Mouse (Mus musculus): ENCODE measurements around the gene Entpd8. TPM values are rescaled to one million over a fixed set of nuclear protein-coding genes. Genes with fewer than 3 reads are reported as not detected.

The Entpd8 gene
- polyA plus RNA-seq, 1 experiment from 2014 or later, result 7.3 TPM

DNA sequence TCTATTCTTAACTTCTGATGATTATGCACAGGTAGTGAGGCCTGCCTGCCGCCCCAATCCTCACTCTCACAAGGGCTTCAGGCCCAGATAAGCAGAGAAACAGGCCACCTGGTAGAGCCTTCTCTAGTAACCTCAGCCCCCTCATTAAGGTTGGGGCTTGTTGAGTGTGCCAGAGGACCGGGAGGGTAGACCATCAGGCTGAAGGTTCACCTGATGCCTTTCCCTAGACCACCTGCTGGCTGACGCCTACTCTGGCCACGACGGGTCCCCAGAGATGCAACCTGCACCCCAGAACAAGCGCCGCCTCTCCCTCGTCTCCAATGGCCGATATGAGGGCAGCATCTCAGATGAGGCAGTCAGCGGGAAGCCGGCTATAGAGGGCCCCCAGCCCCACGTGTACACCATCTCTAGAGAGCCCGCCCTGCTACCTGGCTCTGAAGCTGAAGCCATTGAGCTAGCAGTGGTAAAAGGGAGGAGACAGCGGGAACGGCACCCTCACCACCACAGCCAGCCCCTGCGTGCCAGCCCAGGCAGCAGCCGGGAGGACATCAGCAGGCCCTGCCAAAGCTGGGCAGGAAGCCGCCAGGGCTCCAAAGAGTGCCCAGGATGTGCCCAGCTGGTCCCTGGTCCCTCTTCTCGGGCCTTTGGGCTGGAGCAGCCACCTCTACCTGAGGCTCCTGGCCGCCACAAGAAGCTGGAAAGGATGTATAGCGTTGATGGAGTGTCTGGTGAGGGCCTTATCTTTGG lies 24.5 kb upstream of the Entpd8 start:
- Histone ChIP-seq H3K27ac (ENCODE audit: low read depth) (no peak overlapping the region), H3K4me1 (replicated peaks; ENCODE audit: control insufficient read depth, insufficient read depth, low read length) (peaks cover 6% of the 10 kb centered on the region), H3K4me2 (ENCODE audit: low read length) (peak overlapping the region; percentile 88), H3K36me3 (ENCODE audit: control insufficient read depth, insufficient read depth, low read length) (peaks cover 33% of the 10 kb centered on the region), H3K9ac (ENCODE audit: low read length) (no peak overlapping the region), H3K27me3 (replicated peaks; ENCODE audit: control insufficient read depth, insufficient read depth, low read length) (no peaks in the 10 kb centered on the region), H3K9me3 (ENCODE audit: control insufficient read depth, low read length) (no peaks in the 10 kb centered on the region), H3K4me3 (ENCODE audit: low read depth, low read length) (no peak overlapping the region; the same call in 1 of the 2 replicates)
- ATAC-seq (replicated peaks; ENCODE audit: low FRiP score, low TSS enrichment, low read depth), result no peak
- DNase-seq (ENCODE audit: low spot score), result no peak
- 90% methylated on average over 21 of the region's 21 CpGs for WGBS

DNA sequence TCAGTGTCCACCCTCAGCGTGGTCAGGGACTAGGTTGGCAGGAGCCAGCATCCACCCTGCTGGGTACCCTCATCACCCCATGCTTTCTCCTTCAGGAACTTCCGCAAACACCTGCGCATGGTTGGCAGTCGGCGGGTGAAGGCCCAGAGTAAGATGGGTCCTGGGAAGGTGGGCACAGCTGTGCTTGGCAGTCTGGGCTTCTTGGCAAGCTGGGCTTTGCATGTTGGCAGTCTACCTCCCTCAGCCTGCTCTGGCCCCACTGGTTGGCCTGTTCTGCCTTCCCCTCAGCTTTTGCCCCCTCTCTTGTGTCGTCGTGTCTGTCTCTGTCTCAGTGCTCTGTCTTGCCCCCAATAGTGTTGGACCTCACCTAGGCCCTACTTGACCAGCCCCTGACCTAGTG lies 21.2 kb upstream of the Entpd8 start:
- H3K27ac ChIP-seq (ENCODE audit: low read depth), result no peak overlapping the region
- H3K36me3 ChIP-seq (ENCODE audit: control insufficient read depth, insufficient read depth, low read length), result peaks cover 46% of the 10 kb centered on the region
- H3K4me2 ChIP-seq (ENCODE audit: low read length), result no peak overlapping the region
- H3K9ac ChIP-seq (ENCODE audit: low read length), result no peak overlapping the region
- H3K9me3 ChIP-seq (ENCODE audit: control insufficient read depth, low read length), result no peaks in the 10 kb centered on the region
- peaks cover 6% of the 10 kb centered on the region for H3K4me1 ChIP-seq (replicated peaks; ENCODE audit: control insufficient read depth, insufficient read depth, low read length)
- H3K4me3 ChIP-seq (ENCODE audit: low read depth, low read length), result no peak overlapping the region
- 86% methylated on average over 7 of the region's 7 CpGs for WGBS
- no peak for DNase-seq (ENCODE audit: low spot score)
- ATAC-seq (replicated peaks; ENCODE audit: low FRiP score, low TSS enrichment, low read depth), result no peak
- no peaks in the 10 kb centered on the region for H3K27me3 ChIP-seq (replicated peaks; ENCODE audit: control insufficient read depth, insufficient read depth, low read length)

DNA sequence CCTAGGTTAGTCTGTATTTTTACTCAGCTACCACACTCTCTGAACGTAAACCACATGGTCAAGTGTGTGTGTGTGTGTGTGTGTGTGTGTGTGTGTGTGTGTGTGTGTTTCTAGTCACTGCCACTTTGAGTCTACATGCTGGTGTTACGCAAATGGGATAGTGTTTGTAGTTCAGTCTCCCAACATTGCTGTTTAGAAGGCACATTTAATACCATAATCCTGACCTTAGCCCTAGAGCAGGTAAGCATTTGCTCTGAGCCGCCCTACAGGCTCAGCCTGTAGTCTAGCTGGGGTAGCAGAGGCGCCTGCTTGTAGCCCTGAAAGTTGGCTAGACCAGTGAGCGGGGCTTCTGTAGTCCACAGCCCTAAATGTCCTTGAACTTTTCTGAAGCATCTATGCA lies 16.6 kb upstream of the Entpd8 start:
- peaks cover 26% of the 10 kb centered on the region for H3K36me3 ChIP-seq (ENCODE audit: control insufficient read depth, insufficient read depth, low read length)
- no peak overlapping the region for H3K27ac ChIP-seq (ENCODE audit: low read depth)
- H3K4me2 ChIP-seq (ENCODE audit: low read length), result no peak overlapping the region
- no peak for DNase-seq (ENCODE audit: low spot score)
- H3K27me3 ChIP-seq (replicated peaks; ENCODE audit: control insufficient read depth, insufficient read depth, low read length), result no peaks in the 10 kb centered on the region
- H3K9ac ChIP-seq (ENCODE audit: low read length), result no peak overlapping the region
- ATAC-seq (replicated peaks; ENCODE audit: low FRiP score, low TSS enrichment, low read depth), result no peak
- H3K4me3 ChIP-seq (ENCODE audit: low read depth, low read length), result no peak overlapping the region
- H3K4me1 ChIP-seq (replicated peaks; ENCODE audit: control insufficient read depth, insufficient read depth, low read length), result no peaks in the 10 kb centered on the region
- whole genome bisulfite sequencing, result 90% methylated on average over 5 of the region's 5 CpGs
- no peaks in the 10 kb centered on the region for H3K9me3 ChIP-seq (ENCODE audit: control insufficient read depth, low read length)

DNA sequence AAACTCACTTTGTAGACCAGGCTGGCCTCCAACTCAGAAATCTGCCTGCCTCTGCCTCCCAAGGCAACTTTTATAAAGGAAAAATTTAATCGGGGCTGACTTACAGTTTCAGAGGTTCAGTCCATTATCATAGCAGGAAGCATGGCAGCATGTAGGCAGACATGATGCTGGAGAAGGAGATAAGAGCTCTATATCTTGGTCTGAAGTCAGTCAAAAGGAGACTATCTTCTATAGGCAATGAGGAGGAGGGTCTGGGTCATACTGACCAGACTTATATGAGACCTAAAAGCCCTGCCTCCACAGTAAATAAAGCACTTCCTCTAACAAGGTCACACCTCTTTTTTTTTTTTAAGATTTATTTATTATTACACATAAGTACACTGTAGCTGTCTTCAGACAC lies 15.8 kb upstream of the Entpd8 start:
- DNase-seq (ENCODE audit: low spot score), result no peak
- H3K9ac ChIP-seq (ENCODE audit: low read length), result no peak overlapping the region
- no peak for ATAC-seq (replicated peaks; ENCODE audit: low FRiP score, low TSS enrichment, low read depth)
- H3K36me3 ChIP-seq (ENCODE audit: control insufficient read depth, insufficient read depth, low read length), result peaks cover 26% of the 10 kb centered on the region
- no peaks in the 10 kb centered on the region for H3K27me3 ChIP-seq (replicated peaks; ENCODE audit: control insufficient read depth, insufficient read depth, low read length)
- no peaks in the 10 kb centered on the region for H3K9me3 ChIP-seq (ENCODE audit: control insufficient read depth, low read length)
- WGBS, result 92% methylated on average over 1 of the region's 1 CpGs
- H3K27ac ChIP-seq (ENCODE audit: low read depth), result no peak overlapping the region
- H3K4me1 ChIP-seq (replicated peaks; ENCODE audit: control insufficient read depth, insufficient read depth, low read length), result no peaks in the 10 kb centered on the region
- no peak overlapping the region for H3K4me2 ChIP-seq (ENCODE audit: low read length)
- no peak overlapping the region for H3K4me3 ChIP-seq (ENCODE audit: low read depth, low read length)

DNA sequence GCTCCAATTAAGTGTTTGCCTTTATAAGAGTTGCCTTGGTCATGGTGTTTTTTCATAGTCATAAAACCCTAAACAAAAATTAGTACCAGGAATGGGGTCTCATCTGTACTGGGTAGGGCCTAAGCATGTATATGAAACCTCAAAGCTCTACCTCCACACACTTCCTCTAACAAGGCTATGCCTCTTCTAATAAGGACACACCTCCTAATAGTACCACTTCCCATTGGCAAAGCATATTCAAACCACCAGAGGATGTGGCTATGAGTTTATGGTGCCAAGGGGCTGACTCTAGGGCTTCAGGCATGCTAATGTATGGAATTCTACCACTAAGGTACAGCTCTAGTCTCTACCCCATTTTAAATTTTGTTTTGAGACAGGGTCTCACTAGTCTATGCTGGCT lies 14.6 kb upstream of the Entpd8 start:
- DNase-seq (ENCODE audit: low spot score), result no peak
- ATAC-seq (replicated peaks; ENCODE audit: low FRiP score, low TSS enrichment, low read depth), result no peak
- no peak overlapping the region for H3K27ac ChIP-seq (ENCODE audit: low read depth)
- H3K9me3 ChIP-seq (ENCODE audit: control insufficient read depth, low read length), result no peaks in the 10 kb centered on the region
- H3K4me2 ChIP-seq (ENCODE audit: low read length), result no peak overlapping the region
- H3K27me3 ChIP-seq (replicated peaks; ENCODE audit: control insufficient read depth, insufficient read depth, low read length), result no peaks in the 10 kb centered on the region
- no peak overlapping the region for H3K9ac ChIP-seq (ENCODE audit: low read length)
- H3K36me3 ChIP-seq (ENCODE audit: control insufficient read depth, insufficient read depth, low read length), result peaks cover 13% of the 10 kb centered on the region
- H3K4me3 ChIP-seq (ENCODE audit: low read depth, low read length), result no peak overlapping the region
- H3K4me1 ChIP-seq (replicated peaks; ENCODE audit: control insufficient read depth, insufficient read depth, low read length), result no peaks in the 10 kb centered on the region

- Histone ChIP-seq H3K27ac (ENCODE audit: low read depth) (no peak overlapping the region), H3K36me3 (ENCODE audit: control insufficient read depth, insufficient read depth, low read length) (peaks cover 4% of the 10 kb centered on the region), H3K4me2 (ENCODE audit: low read length) (no peak overlapping the region), H3K4me1 (replicated peaks; ENCODE audit: control insufficient read depth, insufficient read depth, low read length) (no peaks in the 10 kb centered on the region), H3K4me3 (ENCODE audit: low read depth, low read length) (no peak overlapping the region), H3K27me3 (replicated peaks; ENCODE audit: control insufficient read depth, insufficient read depth, low read length) (no peaks in the 10 kb centered on the region), H3K9ac (ENCODE audit: low read length) (no peak overlapping the region), H3K9me3 (ENCODE audit: control insufficient read depth, low read length) (no peaks in the 10 kb centered on the region)
- no peak for DNase-seq (ENCODE audit: low spot score)
- 85% methylated on average over 4 of the region's 4 CpGs for WGBS
- no peak for ATAC-seq (replicated peaks; ENCODE audit: low FRiP score, low TSS enrichment, low read depth)
Measured at GRCm38 (mm10) chr2:25066552-25066951, 13.6 kb upstream of the Entpd8 start.

GRCm38 (mm10) chr2:25069537-25069936 lies 10.6 kb upstream of the Entpd8 start:
- WGBS, result 76% methylated on average over 4 of the region's 4 CpGs
- no peak for DNase-seq (ENCODE audit: low spot score)
- Histone ChIP-seq H3K27me3 (replicated peaks; ENCODE audit: control insufficient read depth, insufficient read depth, low read length) (no peaks in the 10 kb centered on the region), H3K9me3 (ENCODE audit: control insufficient read depth, low read length) (no peaks in the 10 kb centered on the region), H3K4me1 (replicated peaks; ENCODE audit: control insufficient read depth, insufficient read depth, low read length) (no peaks in the 10 kb centered on the region), H3K27ac (ENCODE audit: low read depth) (no peak overlapping the region), H3K36me3 (ENCODE audit: control insufficient read depth, insufficient read depth, low read length) (no peaks in the 10 kb centered on the region), H3K9ac (ENCODE audit: low read length) (no peak overlapping the region), H3K4me2 (ENCODE audit: low read length) (no peak overlapping the region), H3K4me3 (ENCODE audit: low read depth, low read length) (no peak overlapping the region)
- ATAC-seq (replicated peaks; ENCODE audit: low FRiP score, low TSS enrichment, low read depth), result no peak

DNA sequence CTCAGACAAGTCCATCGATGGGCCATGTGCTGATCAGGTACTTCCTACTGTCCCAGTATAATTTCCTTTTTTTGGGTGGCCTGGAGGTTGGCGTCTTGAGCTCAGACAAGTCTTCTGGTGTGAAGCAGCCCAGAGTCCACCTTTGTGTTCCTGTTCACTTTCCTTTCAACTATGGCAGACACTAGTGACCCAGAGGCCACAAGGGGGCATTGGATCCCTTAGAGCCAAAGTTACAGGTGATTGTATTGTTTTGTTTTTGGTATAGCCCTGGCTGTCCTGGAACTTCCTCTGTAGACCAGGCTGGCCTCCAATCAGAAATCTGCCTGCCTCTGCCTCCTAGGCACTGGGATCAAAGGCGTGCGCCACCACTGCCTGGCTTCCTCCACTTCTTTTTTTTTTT lies 7.7 kb upstream of the Entpd8 start:
- no peak for DNase-seq (ENCODE audit: low spot score)
- Histone ChIP-seq H3K4me1 (replicated peaks; ENCODE audit: control insufficient read depth, insufficient read depth, low read length) (no peaks in the 10 kb centered on the region), H3K9me3 (ENCODE audit: control insufficient read depth, low read length) (no peaks in the 10 kb centered on the region), H3K27me3 (replicated peaks; ENCODE audit: control insufficient read depth, insufficient read depth, low read length) (no peaks in the 10 kb centered on the region), H3K36me3 (ENCODE audit: control insufficient read depth, insufficient read depth, low read length) (no peaks in the 10 kb centered on the region), H3K4me2 (ENCODE audit: low read length) (no peak overlapping the region), H3K27ac (ENCODE audit: low read depth) (no peak overlapping the region), H3K4me3 (ENCODE audit: low read depth, low read length) (no peak overlapping the region), H3K9ac (ENCODE audit: low read length) (no peak overlapping the region)
- ATAC-seq (replicated peaks; ENCODE audit: low FRiP score, low TSS enrichment, low read depth), result no peak
- WGBS, result 91% methylated on average over 4 of the region's 4 CpGs

DNA sequence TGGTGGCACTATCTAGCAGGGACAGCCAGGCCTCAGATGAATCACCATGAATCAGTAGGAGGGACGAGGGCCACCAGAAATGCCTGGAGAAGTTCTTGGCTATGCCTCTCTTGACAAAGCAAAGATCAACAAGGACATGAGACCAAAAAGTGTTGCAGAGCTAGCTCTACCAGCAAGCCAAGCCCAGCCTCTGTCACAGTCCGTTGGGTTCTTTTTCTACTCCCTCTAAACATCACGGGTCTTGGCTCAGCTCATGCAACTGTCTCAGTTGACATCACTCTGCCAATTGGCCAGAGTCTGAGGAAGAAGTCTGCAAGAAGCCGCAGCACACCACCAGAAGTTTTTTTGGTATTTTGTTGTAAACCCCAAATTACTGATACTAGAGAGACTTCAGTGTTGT lies 4.6 kb upstream of the Entpd8 start:
- Histone ChIP-seq H3K4me2 (ENCODE audit: low read length) (no peak overlapping the region), H3K27me3 (replicated peaks; ENCODE audit: control insufficient read depth, insufficient read depth, low read length) (no peaks in the 10 kb centered on the region), H3K27ac (ENCODE audit: low read depth) (no peak overlapping the region), H3K9me3 (ENCODE audit: control insufficient read depth, low read length) (no peaks in the 10 kb centered on the region), H3K4me3 (ENCODE audit: low read depth, low read length) (no peak overlapping the region), H3K36me3 (ENCODE audit: control insufficient read depth, insufficient read depth, low read length) (no peaks in the 10 kb centered on the region), H3K9ac (ENCODE audit: low read length) (no peak overlapping the region), H3K4me1 (replicated peaks; ENCODE audit: control insufficient read depth, insufficient read depth, low read length) (no peaks in the 10 kb centered on the region)
- ATAC-seq (replicated peaks; ENCODE audit: low FRiP score, low TSS enrichment, low read depth), result no peak
- WGBS, result 73% methylated on average over 4 of the region's 4 CpGs
- DNase-seq (ENCODE audit: low spot score), result no peak
